Mouse (Mus musculus) stomach, postnatal 0 days (tissue): ENCODE measurements around the gene Mbnl3.

ENCODE experiments used
- CTCF ChIP-seq: IDR thresholded peaks from 2 replicates; pipeline ENCODE4 v1.5.1; 2016; ENCODE audit warnings: antibody characterized with exemption, low read depth, mild to moderate bottlenecking, moderate library complexity
- EP300 ChIP-seq: optimal IDR thresholded peaks from 2 replicates; pipeline ENCODE3; 2016; ENCODE audit warnings: antibody characterized with exemption

GRCm38 (mm10) chrX:51170404-51170803 is 35.9 kb downstream of the Mbnl3 start:
- no peak for TF ChIP-seq EP300
- TF ChIP-seq CTCF, result no peak
